Mouse (Mus musculus): ENCODE results near the gene Actg1. TPM values are rescaled to one million over a fixed set of nuclear protein-coding genes. Genes with fewer than 3 reads are reported as not detected.

Gene Actg1
- polyA plus RNA-seq, 1 experiment from 2014 or later: 1,989 TPM

DNA sequence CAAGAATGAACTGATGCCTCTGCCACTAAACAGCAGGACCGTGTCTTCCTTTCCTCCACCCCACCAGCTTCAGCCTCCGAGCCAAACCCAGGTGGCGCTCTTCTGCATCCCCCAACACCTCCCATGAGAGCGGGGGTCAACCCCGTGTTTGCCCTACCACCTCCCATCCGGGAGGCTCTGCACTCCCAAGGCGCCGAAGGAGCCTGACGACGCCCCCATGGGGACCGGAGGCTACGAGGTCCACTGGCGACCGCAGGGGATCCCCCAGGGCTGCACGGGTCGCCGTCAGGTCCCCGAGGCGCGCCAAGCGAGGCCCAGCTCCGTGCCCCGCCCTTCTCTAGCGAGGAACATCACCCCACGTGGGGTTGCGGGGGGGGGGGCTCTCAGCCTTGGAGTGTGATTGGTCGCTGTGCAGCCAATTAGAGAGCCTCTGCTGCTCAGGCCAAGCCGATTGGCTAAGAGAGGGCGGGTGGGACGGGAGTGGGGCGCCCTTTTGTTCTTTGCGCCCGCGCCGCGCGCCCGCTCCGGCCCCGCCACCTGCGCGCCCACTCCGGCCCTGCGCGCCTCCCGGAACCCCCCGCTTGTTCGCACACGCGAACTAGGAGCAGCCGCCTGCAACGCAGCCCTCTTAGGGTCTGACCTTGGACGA, 43.3 kb downstream of the Actg1 start:
- no peaks in the 10 kb centered on the region for H3K9me3 ChIP-seq (ENCODE audit: low read length)
- peak overlapping the region; percentile 74 for H3K27ac ChIP-seq (ENCODE audit: low read length)
- H3K4me1 ChIP-seq (ENCODE audit: insufficient read depth, low read depth, low read length): peaks cover 21% of the 10 kb centered on the region
- H3K4me2 ChIP-seq (replicated peaks; ENCODE audit: low read depth, low read length): peak overlapping the region; percentile 85
- 1% methylated on average over 41 of the region's 53 CpGs for WGBS
- H3K4me3 ChIP-seq (ENCODE audit: low read depth, low read length): peak overlapping the region; percentile 53
- ATAC-seq: peak; percentile 97
- H3K9ac ChIP-seq (replicated peaks; ENCODE audit: low read depth): peak overlapping the region; percentile 43
- TF ChIP-seq CTCF (IDR thresholded peaks at IDR 0.05) (peak; percentile 73), EP300 (IDR thresholded peaks at IDR 0.05) (no peak)
- peak; percentile 96 for DNase-seq (ENCODE audit: low spot score)
- no peaks in the 10 kb centered on the region for H3K27me3 ChIP-seq (replicated peaks; ENCODE audit: insufficient read depth, low read length)
- H3K36me3 ChIP-seq (ENCODE audit: insufficient read depth, low read length): no peaks in the 10 kb centered on the region

DNA sequence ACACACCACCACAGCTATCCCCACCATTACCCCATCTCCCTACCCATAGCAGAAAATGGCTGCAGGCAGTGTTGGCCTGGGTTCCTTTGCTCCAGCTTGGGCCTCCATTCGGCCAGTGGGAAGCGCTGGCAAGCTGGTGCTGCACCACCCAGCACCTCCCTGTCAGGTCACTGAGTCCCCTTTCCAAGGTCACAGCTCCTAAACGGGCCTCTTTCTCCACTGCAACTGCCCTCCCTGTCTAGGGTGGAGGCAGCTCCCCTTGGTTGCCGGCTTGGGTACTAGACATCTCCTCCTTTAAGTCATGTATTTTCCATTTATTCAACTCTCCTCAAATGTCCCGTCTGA, 44.0 kb downstream of the Actg1 start:
- ATAC-seq (no peak), DNase-seq (ENCODE audit: low spot score) (no peak)
- H3K9me3 ChIP-seq (ENCODE audit: low read length): no peaks in the 10 kb centered on the region
- no peak overlapping the region for H3K27ac ChIP-seq (ENCODE audit: low read length)
- H3K4me1 ChIP-seq (ENCODE audit: insufficient read depth, low read depth, low read length): peaks cover 21% of the 10 kb centered on the region
- H3K27me3 ChIP-seq (replicated peaks; ENCODE audit: insufficient read depth, low read length): no peaks in the 10 kb centered on the region
- peak overlapping the region; percentile 85; the same call in 1 of the 2 replicates for H3K4me2 ChIP-seq (replicated peaks; ENCODE audit: low read depth, low read length)
- 39% methylated on average over 5 of the region's 5 CpGs for WGBS
- TF ChIP-seq EP300 (IDR thresholded peaks at IDR 0.05): no peak
- no peak for TF ChIP-seq CTCF (IDR thresholded peaks at IDR 0.05)
- H3K4me3 ChIP-seq (ENCODE audit: low read depth, low read length): no peak overlapping the region
- H3K36me3 ChIP-seq (ENCODE audit: insufficient read depth, low read length): no peaks in the 10 kb centered on the region
- no peak overlapping the region for H3K9ac ChIP-seq (replicated peaks; ENCODE audit: low read depth)

DNA sequence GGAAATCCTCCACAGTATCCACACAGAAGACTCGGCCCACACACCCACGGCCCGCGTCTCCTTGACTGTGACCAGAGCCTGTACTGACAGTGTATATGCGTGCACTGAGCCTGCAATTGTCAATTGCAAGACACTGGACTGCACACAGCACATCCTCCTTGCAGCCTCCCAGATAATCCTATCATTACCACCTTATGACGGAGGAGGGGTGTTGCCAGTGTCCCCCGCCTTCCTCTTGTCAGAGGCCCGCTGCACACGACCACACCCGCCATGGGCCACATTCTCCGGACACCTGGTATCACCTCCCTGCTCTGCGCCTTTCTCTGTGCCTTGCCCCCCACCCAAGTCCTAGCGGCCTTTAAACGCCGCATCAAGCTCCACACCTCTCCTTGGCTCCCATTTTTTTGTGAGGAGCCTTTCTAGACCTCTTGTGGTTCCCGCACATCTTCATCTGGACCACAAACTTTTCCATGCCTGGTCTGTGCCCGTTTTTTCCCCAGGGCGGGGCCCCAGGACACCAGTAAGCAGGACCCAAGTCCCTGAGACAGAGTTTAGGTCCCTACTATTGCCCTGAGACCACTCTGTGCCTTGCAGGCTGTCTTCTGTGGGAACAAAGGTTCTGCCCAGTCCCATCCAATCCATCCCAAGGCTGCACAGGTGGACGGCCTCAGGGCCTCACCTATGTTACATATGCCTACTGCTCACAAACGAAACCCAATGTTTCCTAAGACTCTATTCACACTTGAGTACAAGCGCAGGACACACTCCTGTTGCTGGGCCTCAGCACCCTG, 44.6 kb downstream of the Actg1 start:
- Histone ChIP-seq H3K27me3 (replicated peaks; ENCODE audit: insufficient read depth, low read length) (no peaks in the 10 kb centered on the region), H3K9me3 (ENCODE audit: low read length) (no peaks in the 10 kb centered on the region), H3K4me1 (ENCODE audit: insufficient read depth, low read depth, low read length) (peaks cover 21% of the 10 kb centered on the region), H3K4me3 (ENCODE audit: low read depth, low read length) (no peak overlapping the region), H3K27ac (ENCODE audit: low read length) (no peak overlapping the region), H3K36me3 (ENCODE audit: insufficient read depth, low read length) (no peaks in the 10 kb centered on the region), H3K4me2 (replicated peaks; ENCODE audit: low read depth, low read length) (no peak overlapping the region), H3K9ac (replicated peaks; ENCODE audit: low read depth) (no peak overlapping the region)
- DNase-seq (ENCODE audit: low spot score) (no peak), ATAC-seq (no peak)
- 94% methylated on average over 18 of the region's 21 CpGs for WGBS
- TF ChIP-seq EP300 (IDR thresholded peaks at IDR 0.05) (no peak), CTCF (IDR thresholded peaks at IDR 0.05) (no peak)

- DNase-seq (ENCODE audit: low spot score) (no peak), ATAC-seq (no peak)
- Histone ChIP-seq H3K27me3 (replicated peaks; ENCODE audit: insufficient read depth, low read length) (no peaks in the 10 kb centered on the region), H3K36me3 (ENCODE audit: insufficient read depth, low read length) (no peaks in the 10 kb centered on the region), H3K27ac (ENCODE audit: low read length) (no peak overlapping the region), H3K9ac (replicated peaks; ENCODE audit: low read depth) (no peak overlapping the region), H3K4me3 (ENCODE audit: low read depth, low read length) (no peak overlapping the region), H3K4me2 (replicated peaks; ENCODE audit: low read depth, low read length) (no peak overlapping the region), H3K9me3 (ENCODE audit: low read length) (no peaks in the 10 kb centered on the region), H3K4me1 (ENCODE audit: insufficient read depth, low read depth, low read length) (peaks cover 21% of the 10 kb centered on the region)
- whole genome bisulfite sequencing: 86% methylated on average over 9 of the region's 9 CpGs
- TF ChIP-seq EP300 (IDR thresholded peaks at IDR 0.05): no peak
- no peak for TF ChIP-seq CTCF (IDR thresholded peaks at IDR 0.05)
These were observed 45.2 kb downstream of the Actg1 start for GRCm38 (mm10) chr11:120303119-120303518.

DNA sequence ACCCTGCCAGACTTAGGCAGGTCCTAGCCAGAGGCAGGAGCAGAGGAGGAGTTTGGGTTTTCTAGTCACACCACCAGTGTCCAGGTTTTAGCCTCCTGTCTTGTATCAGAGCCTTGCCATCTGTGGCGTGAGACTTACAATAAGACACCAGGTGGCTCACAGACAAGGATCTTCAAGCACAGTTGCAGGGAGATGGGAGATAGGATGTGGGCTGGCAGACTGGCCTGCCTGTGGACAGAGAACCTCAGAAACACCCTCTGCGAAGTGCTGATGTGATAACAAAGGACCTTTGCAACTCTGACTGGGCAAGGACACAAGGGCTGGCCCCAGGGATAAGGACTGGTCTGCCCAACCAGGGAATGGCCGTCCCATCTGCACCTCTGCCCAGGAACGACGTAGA, 48.9 kb downstream of the Actg1 start:
- 42% methylated on average over 5 of the region's 5 CpGs for WGBS

DNA sequence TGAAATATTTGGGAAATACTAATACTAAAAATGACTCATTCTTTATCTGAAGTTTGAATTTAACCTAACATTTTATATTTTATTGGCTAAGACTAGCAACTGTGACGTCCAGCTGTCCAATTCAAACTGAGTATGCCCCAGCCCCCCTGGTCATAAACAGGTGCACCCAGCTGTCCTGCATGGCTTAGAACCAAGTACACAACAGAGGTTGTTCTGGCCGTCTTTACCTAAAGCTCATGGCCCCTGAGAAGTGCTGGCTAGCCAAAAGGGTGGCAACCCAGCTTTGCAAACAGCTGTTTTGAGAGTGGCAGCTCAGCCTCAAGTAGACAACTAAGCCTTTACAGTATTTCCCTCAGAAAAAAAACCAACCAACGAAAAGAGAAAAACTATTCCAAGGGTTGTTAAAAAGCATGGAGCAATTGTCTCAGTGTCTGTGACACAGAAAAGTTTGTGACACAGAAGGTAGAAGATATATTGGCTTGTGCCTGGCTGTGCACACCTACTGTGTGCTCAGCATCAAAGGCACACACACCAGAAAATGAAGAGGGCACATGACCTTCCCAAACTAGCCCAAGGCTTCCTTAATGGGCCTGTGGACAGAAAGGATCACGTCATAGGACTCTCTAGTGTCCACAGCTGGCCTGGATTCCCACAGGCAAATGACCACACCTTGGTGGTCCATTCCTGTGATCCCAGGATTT, 49.8 kb downstream of the Actg1 start:
- no peak for DNase-seq (ENCODE audit: low spot score)
- WGBS: 75% methylated on average over 4 of the region's 4 CpGs

More for the DNA sequence above, 48.9 kb downstream of the Actg1 start:
- Histone ChIP-seq H3K4me3 (ENCODE audit: low read depth, low read length) (no peak overlapping the region), H3K4me2 (replicated peaks; ENCODE audit: low read depth, low read length) (no peak overlapping the region), H3K4me1 (ENCODE audit: insufficient read depth, low read depth, low read length) (peaks cover 2% of the 10 kb centered on the region; the same call in 1 of the 2 replicates), H3K36me3 (ENCODE audit: insufficient read depth, low read length) (no peaks in the 10 kb centered on the region), H3K9me3 (ENCODE audit: low read length) (no peaks in the 10 kb centered on the region), H3K27me3 (replicated peaks; ENCODE audit: insufficient read depth, low read length) (no peaks in the 10 kb centered on the region), H3K9ac (replicated peaks; ENCODE audit: low read depth) (no peak overlapping the region), H3K27ac (ENCODE audit: low read length) (no peak overlapping the region)
- TF ChIP-seq CTCF (IDR thresholded peaks at IDR 0.05): no peak
- no peak for TF ChIP-seq EP300 (IDR thresholded peaks at IDR 0.05)
- DNase-seq (ENCODE audit: low spot score): no peak
- ATAC-seq: no peak

More for the DNA sequence above, 49.8 kb downstream of the Actg1 start:
- no peak for ATAC-seq
- no peak overlapping the region for H3K4me3 ChIP-seq (ENCODE audit: low read depth, low read length)
- no peaks in the 10 kb centered on the region for H3K9me3 ChIP-seq (ENCODE audit: low read length)
- TF ChIP-seq EP300 (IDR thresholded peaks at IDR 0.05): no peak
- TF ChIP-seq CTCF (IDR thresholded peaks at IDR 0.05): no peak
- H3K27ac ChIP-seq (ENCODE audit: low read length): no peak overlapping the region
- peaks cover 4% of the 10 kb centered on the region; the same call in 1 of the 2 replicates for H3K4me1 ChIP-seq (ENCODE audit: insufficient read depth, low read depth, low read length)
- H3K36me3 ChIP-seq (ENCODE audit: insufficient read depth, low read length): no peaks in the 10 kb centered on the region
- H3K9ac ChIP-seq (replicated peaks; ENCODE audit: low read depth): no peak overlapping the region
- H3K27me3 ChIP-seq (replicated peaks; ENCODE audit: insufficient read depth, low read length): no peaks in the 10 kb centered on the region
- no peak overlapping the region for H3K4me2 ChIP-seq (replicated peaks; ENCODE audit: low read depth, low read length)

Data from lung, postnatal 0 days (tissue).